Mouse (Mus musculus): Measurements from ENCODE around the gene Nr2c1. TPM values are rescaled to one million over a fixed set of nuclear protein-coding genes. Genes with fewer than 3 reads are reported as not detected.
A peak's percentile ranks its signal among the peaks of the same experiment; 100 is the strongest.

Nr2c1 gene
- polyA plus RNA-seq, 1 experiment from 2014 or later: 13.6 TPM

- Histone ChIP-seq H3K4me2 (ENCODE audit: low read depth, severe bottlenecking) (no peak overlapping the region), H3K4me3 (ENCODE audit: low read depth, low read length) (no peak overlapping the region), H3K9me3 (ENCODE audit: control insufficient read depth, low read length) (no peaks in the 10 kb centered on the region), H3K27ac (replicated peaks; ENCODE audit: low read depth, low read length) (no peak overlapping the region), H3K36me3 (ENCODE audit: control insufficient read depth, insufficient read depth, low read length) (peaks cover 5% of the 10 kb centered on the region; the same call in 1 of the 2 replicates), H3K9ac (ENCODE audit: low read length) (no peak overlapping the region), H3K27me3 (ENCODE audit: control insufficient read depth, insufficient read depth, low read length) (no peaks in the 10 kb centered on the region), H3K4me1 (ENCODE audit: control insufficient read depth, insufficient read depth, low read length) (no peaks in the 10 kb centered on the region)
- ATAC-seq (ENCODE audit: insufficient number of reproducible peaks, low FRiP score, low TSS enrichment, low read depth): no peak
- 86% methylated on average over 4 of the region's 4 CpGs for WGBS
- DNase-seq (ENCODE audit: low spot score): no peak
Measured at GRCm38 (mm10) chr10:94204973-94205372, 57.1 kb downstream of the Nr2c1 start.

GRCm38 (mm10) chr10:94210718-94211618, 63.1 kb downstream of the Nr2c1 start:
- Histone ChIP-seq H3K36me3 (ENCODE audit: control insufficient read depth, insufficient read depth, low read length) (peaks cover 3% of the 10 kb centered on the region; the same call in 1 of the 2 replicates), H3K4me1 (ENCODE audit: control insufficient read depth, insufficient read depth, low read length) (no peaks in the 10 kb centered on the region), H3K4me2 (ENCODE audit: low read depth, severe bottlenecking) (no peak overlapping the region), H3K27me3 (ENCODE audit: control insufficient read depth, insufficient read depth, low read length) (no peaks in the 10 kb centered on the region), H3K4me3 (ENCODE audit: low read depth, low read length) (no peak overlapping the region), H3K9ac (ENCODE audit: low read length) (no peak overlapping the region), H3K27ac (replicated peaks; ENCODE audit: low read depth, low read length) (no peak overlapping the region), H3K9me3 (ENCODE audit: control insufficient read depth, low read length) (no peaks in the 10 kb centered on the region)
- no peak for DNase-seq (ENCODE audit: low spot score)
- 87% methylated on average over 6 of the region's 6 CpGs for WGBS
- no peak for ATAC-seq (ENCODE audit: insufficient number of reproducible peaks, low FRiP score, low TSS enrichment, low read depth)

- no peak overlapping the region for H3K27ac ChIP-seq (replicated peaks; ENCODE audit: low read depth, low read length)
- H3K27me3 ChIP-seq (ENCODE audit: control insufficient read depth, insufficient read depth, low read length): no peaks in the 10 kb centered on the region
- H3K36me3 ChIP-seq (ENCODE audit: control insufficient read depth, insufficient read depth, low read length): peaks cover 3% of the 10 kb centered on the region; the same call in 1 of the 2 replicates
- H3K9me3 ChIP-seq (ENCODE audit: control insufficient read depth, low read length): no peaks in the 10 kb centered on the region
- WGBS: 46% methylated on average over 2 of the region's 2 CpGs
- no peak overlapping the region for H3K4me2 ChIP-seq (ENCODE audit: low read depth, severe bottlenecking)
- H3K4me3 ChIP-seq (ENCODE audit: low read depth, low read length): no peak overlapping the region
- no peaks in the 10 kb centered on the region for H3K4me1 ChIP-seq (ENCODE audit: control insufficient read depth, insufficient read depth, low read length)
- no peak overlapping the region for H3K9ac ChIP-seq (ENCODE audit: low read length)
- ATAC-seq (ENCODE audit: insufficient number of reproducible peaks, low FRiP score, low TSS enrichment, low read depth): no peak
- DNase-seq (ENCODE audit: low spot score): no peak
Measured at GRCm38 (mm10) chr10:94211725-94212124, 63.9 kb downstream of the Nr2c1 start.

GRCm38 (mm10) chr10:94225026-94225750, 77.4 kb downstream of the Nr2c1 start:
- DNase-seq (ENCODE audit: low spot score) (no peak), ATAC-seq (ENCODE audit: insufficient number of reproducible peaks, low FRiP score, low TSS enrichment, low read depth) (no peak)
- 75% methylated on average over 6 of the region's 6 CpGs for WGBS
- Histone ChIP-seq H3K4me1 (ENCODE audit: control insufficient read depth, insufficient read depth, low read length) (no peaks in the 10 kb centered on the region), H3K4me2 (ENCODE audit: low read depth, severe bottlenecking) (no peak overlapping the region), H3K4me3 (ENCODE audit: low read depth, low read length) (no peak overlapping the region), H3K27ac (replicated peaks; ENCODE audit: low read depth, low read length) (no peak overlapping the region), H3K9ac (ENCODE audit: low read length) (no peak overlapping the region), H3K36me3 (ENCODE audit: control insufficient read depth, insufficient read depth, low read length) (no peaks in the 10 kb centered on the region), H3K27me3 (ENCODE audit: control insufficient read depth, insufficient read depth, low read length) (no peaks in the 10 kb centered on the region), H3K9me3 (ENCODE audit: control insufficient read depth, low read length) (no peaks in the 10 kb centered on the region)

GRCm38 (mm10) chr10:94230172-94230981, 82.6 kb downstream of the Nr2c1 start:
- no peak overlapping the region for H3K4me2 ChIP-seq (ENCODE audit: low read depth, severe bottlenecking)

GRCm38 (mm10) chr10:94231025-94231424, 83.2 kb downstream of the Nr2c1 start:
- Histone ChIP-seq H3K27ac (replicated peaks; ENCODE audit: low read depth, low read length) (no peak overlapping the region), H3K4me2 (ENCODE audit: low read depth, severe bottlenecking) (no peak overlapping the region), H3K36me3 (ENCODE audit: control insufficient read depth, insufficient read depth, low read length) (no peaks in the 10 kb centered on the region), H3K4me1 (ENCODE audit: control insufficient read depth, insufficient read depth, low read length) (no peaks in the 10 kb centered on the region), H3K4me3 (ENCODE audit: low read depth, low read length) (no peak overlapping the region), H3K9ac (ENCODE audit: low read length) (no peak overlapping the region), H3K27me3 (ENCODE audit: control insufficient read depth, insufficient read depth, low read length) (no peaks in the 10 kb centered on the region), H3K9me3 (ENCODE audit: control insufficient read depth, low read length) (no peaks in the 10 kb centered on the region)
- ATAC-seq (ENCODE audit: insufficient number of reproducible peaks, low FRiP score, low TSS enrichment, low read depth) (no peak), DNase-seq (ENCODE audit: low spot score) (no peak)
- WGBS: 85% methylated on average over 6 of the region's 6 CpGs

More at GRCm38 (mm10) chr10:94230172-94230981, 82.6 kb downstream of the Nr2c1 start:
- Histone ChIP-seq H3K9me3 (ENCODE audit: control insufficient read depth, low read length) (no peaks in the 10 kb centered on the region), H3K27ac (replicated peaks; ENCODE audit: low read depth, low read length) (no peak overlapping the region), H3K4me3 (ENCODE audit: low read depth, low read length) (no peak overlapping the region), H3K36me3 (ENCODE audit: control insufficient read depth, insufficient read depth, low read length) (no peaks in the 10 kb centered on the region), H3K27me3 (ENCODE audit: control insufficient read depth, insufficient read depth, low read length) (no peaks in the 10 kb centered on the region), H3K9ac (ENCODE audit: low read length) (no peak overlapping the region), H3K4me1 (ENCODE audit: control insufficient read depth, insufficient read depth, low read length) (no peaks in the 10 kb centered on the region)
- ATAC-seq (ENCODE audit: insufficient number of reproducible peaks, low FRiP score, low TSS enrichment, low read depth) (no peak), DNase-seq (ENCODE audit: low spot score) (peak; percentile 29)
- 57% methylated on average over 19 of the region's 19 CpGs for WGBS

GRCm38 (mm10) chr10:94235200-94235599, 87.4 kb downstream of the Nr2c1 start:
- Histone ChIP-seq H3K9ac (ENCODE audit: low read length) (no peak overlapping the region), H3K27ac (replicated peaks; ENCODE audit: low read depth, low read length) (no peak overlapping the region), H3K27me3 (ENCODE audit: control insufficient read depth, insufficient read depth, low read length) (no peaks in the 10 kb centered on the region), H3K4me3 (ENCODE audit: low read depth, low read length) (no peak overlapping the region), H3K36me3 (ENCODE audit: control insufficient read depth, insufficient read depth, low read length) (no peaks in the 10 kb centered on the region), H3K9me3 (ENCODE audit: control insufficient read depth, low read length) (no peaks in the 10 kb centered on the region), H3K4me2 (ENCODE audit: low read depth, severe bottlenecking) (no peak overlapping the region), H3K4me1 (ENCODE audit: control insufficient read depth, insufficient read depth, low read length) (no peaks in the 10 kb centered on the region)
- DNase-seq (ENCODE audit: low spot score): no peak
- ATAC-seq (ENCODE audit: insufficient number of reproducible peaks, low FRiP score, low TSS enrichment, low read depth): no peak
- 52% methylated on average over 4 of the region's 4 CpGs for WGBS

- no peaks in the 10 kb centered on the region for H3K9me3 ChIP-seq (ENCODE audit: control insufficient read depth, low read length)
- DNase-seq (ENCODE audit: low spot score) (no peak), ATAC-seq (ENCODE audit: insufficient number of reproducible peaks, low FRiP score, low TSS enrichment, low read depth) (no peak)
- H3K36me3 ChIP-seq (ENCODE audit: control insufficient read depth, insufficient read depth, low read length): no peaks in the 10 kb centered on the region
- H3K27me3 ChIP-seq (ENCODE audit: control insufficient read depth, insufficient read depth, low read length): no peaks in the 10 kb centered on the region
- no peak overlapping the region for H3K9ac ChIP-seq (ENCODE audit: low read length)
- H3K4me1 ChIP-seq (ENCODE audit: control insufficient read depth, insufficient read depth, low read length): no peaks in the 10 kb centered on the region
- no peak overlapping the region for H3K4me2 ChIP-seq (ENCODE audit: low read depth, severe bottlenecking)
- whole genome bisulfite sequencing: 56% methylated on average over 2 of the region's 2 CpGs
- no peak overlapping the region for H3K4me3 ChIP-seq (ENCODE audit: low read depth, low read length)
- no peak overlapping the region for H3K27ac ChIP-seq (replicated peaks; ENCODE audit: low read depth, low read length)
Measured at GRCm38 (mm10) chr10:94241346-94241745, 93.5 kb downstream of the Nr2c1 start.

Data from limb, embryonic 11.5 days (tissue).